Mouse (Mus musculus) stomach, postnatal 0 days (tissue): ENCODE measurements around the gene Acta1. TPM values are rescaled to one million over a fixed set of nuclear protein-coding genes. Genes with fewer than 3 reads are reported as not detected.

Experiments
- ATAC-seq: fragments of 200-750 bp; cut with Nextera tagmentation; 2 replicates; pipeline ENCODE4 v1.8.0; 2017; ENCODE audit not compliant: low FRiP score, low TSS enrichment
- DNase-seq: peaks from one replicate; pipeline ENCODE4 v3.0.0-alpha.2; 2016; ENCODE audit warnings: low spot score
- H3K27ac ChIP-seq: fragments of 300-500 bp; sonication (generic); replicated peaks from 2 replicates; pipeline ENCODE4 v1.5.1; 2014; ENCODE audit warnings: mild to moderate bottlenecking, control low read depth
- H3K27me3 ChIP-seq: fragments of 300-500 bp; sonication (generic); 2 replicates; pipeline ENCODE4 v1.6.1; 2014; ENCODE audit warnings: low read length; ENCODE audit not compliant: control insufficient read depth, insufficient read depth
- H3K36me3 ChIP-seq: fragments of 300-500 bp; sonication (generic); 2 replicates; pipeline ENCODE4 v1.6.1; 2014; ENCODE audit warnings: low read length, mixed read lengths; ENCODE audit not compliant: control insufficient read depth, insufficient read depth
- H3K4me1 ChIP-seq: fragments of 300-500 bp; sonication (generic); replicated peaks from 2 replicates; pipeline ENCODE4 v1.6.1; 2014; ENCODE audit warnings: antibody characterized with exemption; ENCODE audit not compliant: control insufficient read depth, insufficient read depth
- H3K4me2 ChIP-seq: fragments of 300-500 bp; sonication (generic); replicated peaks from 2 replicates; pipeline ENCODE4 v1.6.1; 2014; ENCODE audit warnings: low read depth, mild to moderate bottlenecking, control low read depth, moderate library complexity
- H3K4me3 ChIP-seq: fragments of 300-500 bp; sonication (generic); 2 replicates; pipeline ENCODE4 v1.5.1; 2014; ENCODE audit warnings: low read depth, low read length, control low read depth
- H3K9ac ChIP-seq: fragments of 300-500 bp; sonication (generic); 2 replicates; pipeline ENCODE4 v1.6.1; 2014; ENCODE audit warnings: mild to moderate bottlenecking, low read length, control low read depth, mixed read lengths
- H3K9me3 ChIP-seq: fragments of 300-500 bp; sonication (generic); 2 replicates; pipeline ENCODE4 v1.6.1; 2016; ENCODE audit warnings: low read length; ENCODE audit not compliant: control insufficient read depth
- CTCF ChIP-seq: IDR thresholded peaks from 2 replicates; pipeline ENCODE4 v1.5.1; 2016; ENCODE audit warnings: antibody characterized with exemption, low read depth, mild to moderate bottlenecking, moderate library complexity
- EP300 ChIP-seq: optimal IDR thresholded peaks from 2 replicates; pipeline ENCODE3; 2016; ENCODE audit warnings: antibody characterized with exemption
- WGBS: fragments of 180-500 bp; shearing (Covaris S2); extraction: QIAGEN DNeasy Blood & Tissue Kit; methylation state at CpG from one replicate; pipeline ENCODE4 v1.1.7; 2014; 5-methylcytosine and 5-hydroxymethylcytosine counted together
- polyA plus RNA-seq: library from polyadenylated mRNA; unstranded; fragments of >200 nt; fragmentation: Nextera tagmentation; extraction: Ambion mirVana; gene quantifications from 2 replicates; pipeline ENCODE4 v1.2.1, GENCODE M21; 2015

Acta1 gene
- 23.1 and 27.2 TPM in 2 replicates for polyA plus RNA-seq

DNA sequence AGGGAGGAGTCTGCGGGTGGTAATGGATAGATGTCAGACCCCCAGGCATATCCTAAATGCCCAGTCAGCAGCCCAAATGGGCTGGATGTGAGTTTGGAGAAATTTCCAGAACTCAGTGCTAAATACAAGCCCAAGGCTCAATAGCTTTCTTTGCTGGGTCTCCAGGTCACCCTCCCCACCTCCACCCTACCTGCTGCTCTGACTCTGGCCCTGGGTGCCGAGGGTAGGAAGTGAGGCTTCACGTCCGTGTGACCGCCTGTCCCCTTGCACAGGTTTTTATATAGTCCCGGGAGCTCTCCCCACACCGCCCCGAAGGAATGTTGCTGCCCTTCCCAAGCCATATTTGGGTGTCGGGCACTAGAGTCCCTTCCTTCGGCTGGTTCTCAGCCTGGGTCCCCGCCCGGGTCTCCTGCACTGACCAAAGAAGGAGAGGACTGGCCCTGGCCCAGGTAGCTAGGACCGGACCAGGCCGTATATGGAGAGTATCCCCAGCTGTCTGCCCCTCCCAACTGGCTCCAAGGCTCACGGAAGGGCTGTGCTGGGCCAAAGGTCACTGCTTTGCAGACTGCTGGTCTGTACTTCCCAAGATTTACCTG lies at the start of gene Acta1:
Acta1 (minus strand) TSS at position 250 of the 596 bp plus-strand sequence.
- Histone ChIP-seq H3K4me3 (no peak within 1 kb of the TSS), H3K4me2 (no peak within 1 kb of the TSS)
- 25% methylated on average over 15 of the region's 15 CpGs for WGBS

DNA sequence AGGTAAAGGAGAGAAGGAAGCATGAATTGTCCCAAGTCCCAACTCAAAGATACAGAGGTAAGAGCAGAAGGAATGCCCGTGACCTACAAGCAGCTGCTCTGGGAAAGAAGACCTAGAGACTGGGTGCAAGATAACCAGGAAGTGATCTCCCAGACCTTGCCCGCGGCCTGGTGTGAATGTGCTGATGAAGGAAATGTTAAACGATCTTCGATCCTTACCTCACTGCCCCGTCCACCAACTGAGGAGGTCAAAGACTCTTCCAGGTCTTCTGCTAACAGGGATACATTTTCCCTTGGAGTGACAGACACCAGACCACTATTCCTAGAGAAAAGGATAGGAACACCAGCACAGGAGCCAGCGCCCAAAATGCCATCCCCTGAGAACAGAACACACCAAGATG lies 34.5 kb upstream of the Acta1 start:
- ATAC-seq: no peak

More for the DNA sequence above, at the start of gene Acta1:
- H3K9me3 ChIP-seq: no peaks in the 10 kb centered on the region
- no peak within 1 kb of the TSS for H3K9ac ChIP-seq
- no peaks in the 10 kb centered on the region; the same call in 1 of the 2 replicates for H3K4me1 ChIP-seq
- H3K27me3 ChIP-seq: peaks cover 9% of the 10 kb centered on the region
- no peak within 1 kb of the TSS for H3K27ac ChIP-seq
- DNase-seq (no peak), ATAC-seq (no peak)
- no peaks in the 10 kb centered on the region for H3K36me3 ChIP-seq
- TF ChIP-seq EP300 (no peak), CTCF (no peak)

GRCm38 (mm10) chr8:123925671-123926070 lies 31.1 kb upstream of the Acta1 start:
- ATAC-seq (no peak), DNase-seq (no peak)
- Histone ChIP-seq H3K36me3 (peaks cover 12% of the 10 kb centered on the region), H3K27ac (no peak overlapping the region), H3K27me3 (no peaks in the 10 kb centered on the region), H3K4me3 (no peak overlapping the region), H3K4me2 (no peak overlapping the region), H3K4me1 (no peaks in the 10 kb centered on the region), H3K9ac (no peak overlapping the region), H3K9me3 (no peaks in the 10 kb centered on the region)
- TF ChIP-seq CTCF (no peak), EP300 (no peak)
- 88% methylated on average over 3 of the region's 3 CpGs for WGBS

More for the DNA sequence above, 34.5 kb upstream of the Acta1 start:
- DNase-seq: no peak
- 91% methylated on average over 7 of the region's 7 CpGs for WGBS
- Histone ChIP-seq H3K4me2 (no peak overlapping the region), H3K9ac (no peak overlapping the region), H3K4me1 (no peaks in the 10 kb centered on the region), H3K9me3 (no peaks in the 10 kb centered on the region), H3K36me3 (peaks cover 15% of the 10 kb centered on the region), H3K27me3 (no peaks in the 10 kb centered on the region), H3K4me3 (no peak overlapping the region), H3K27ac (no peak overlapping the region)
- TF ChIP-seq EP300 (no peak), CTCF (no peak)

GRCm38 (mm10) chr8:123924719-123925118 lies 30.2 kb upstream of the Acta1 start:
- WGBS: 19% methylated on average over 2 of the region's 2 CpGs
- H3K9me3 ChIP-seq: no peaks in the 10 kb centered on the region
- peaks cover 19% of the 10 kb centered on the region for H3K36me3 ChIP-seq
- no peak overlapping the region for H3K4me3 ChIP-seq
- H3K9ac ChIP-seq: no peak overlapping the region
- no peaks in the 10 kb centered on the region for H3K27me3 ChIP-seq
- no peaks in the 10 kb centered on the region for H3K4me1 ChIP-seq
- no peak overlapping the region for H3K27ac ChIP-seq
- ATAC-seq (peak; percentile 90), DNase-seq (peak; percentile 87)
- H3K4me2 ChIP-seq: no peak overlapping the region
- TF ChIP-seq EP300: no peak
- peak; percentile 96 for TF ChIP-seq CTCF

DNA sequence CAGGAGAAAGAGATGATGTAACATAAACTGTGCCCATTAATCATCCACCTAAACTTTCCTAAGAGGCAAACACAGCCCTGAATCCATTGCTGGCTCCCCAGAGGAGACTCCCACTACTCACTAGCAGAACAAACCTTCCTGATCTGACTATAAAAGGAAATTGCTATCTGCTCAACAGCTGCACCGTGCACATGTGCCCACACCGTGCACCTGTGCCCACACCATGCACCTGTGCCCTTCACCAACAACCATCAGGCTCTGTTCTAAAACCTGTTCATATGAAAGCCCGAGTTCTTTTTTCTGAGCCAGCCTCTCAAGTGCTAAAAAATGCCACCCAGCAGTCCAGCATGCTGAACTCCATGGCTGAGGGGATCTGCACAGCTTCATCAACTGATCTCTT lies 20.1 kb upstream of the Acta1 start:
- Histone ChIP-seq H3K4me3 (no peak overlapping the region), H3K4me2 (no peak overlapping the region), H3K9ac (no peak overlapping the region), H3K9me3 (no peaks in the 10 kb centered on the region), H3K27ac (no peak overlapping the region), H3K4me1 (no peaks in the 10 kb centered on the region), H3K27me3 (no peaks in the 10 kb centered on the region), H3K36me3 (peaks cover 33% of the 10 kb centered on the region)
- TF ChIP-seq EP300 (no peak), CTCF (no peak)
- DNase-seq: no peak
- 99% methylated on average over 3 of the region's 3 CpGs for WGBS
- no peak for ATAC-seq

- TF ChIP-seq EP300: no peak
- TF ChIP-seq CTCF: no peak
- WGBS: 92% methylated on average over 4 of the region's 4 CpGs
Measured at GRCm38 (mm10) chr8:123912265-123912664, 17.7 kb upstream of the Acta1 start.

More at GRCm38 (mm10) chr8:123912265-123912664, 17.7 kb upstream of the Acta1 start:
- ATAC-seq: no peak
- Histone ChIP-seq H3K4me1 (no peaks in the 10 kb centered on the region), H3K27me3 (no peaks in the 10 kb centered on the region), H3K4me2 (no peak overlapping the region), H3K27ac (no peak overlapping the region), H3K36me3 (peaks cover 33% of the 10 kb centered on the region), H3K9me3 (no peaks in the 10 kb centered on the region), H3K9ac (no peak overlapping the region), H3K4me3 (no peak overlapping the region)
- DNase-seq: no peak
